Mouse (Mus musculus): ENCODE measurements around the gene Cts8.

Cts8 gene

GRCm38 (mm10) chr13:61255258-61255657, at the start of gene Cts8:
TSS of gene Cts8 (minus strand) at chr13:61255358.
- DNase-seq (ENCODE audit: low spot score) = no peak

DNA sequence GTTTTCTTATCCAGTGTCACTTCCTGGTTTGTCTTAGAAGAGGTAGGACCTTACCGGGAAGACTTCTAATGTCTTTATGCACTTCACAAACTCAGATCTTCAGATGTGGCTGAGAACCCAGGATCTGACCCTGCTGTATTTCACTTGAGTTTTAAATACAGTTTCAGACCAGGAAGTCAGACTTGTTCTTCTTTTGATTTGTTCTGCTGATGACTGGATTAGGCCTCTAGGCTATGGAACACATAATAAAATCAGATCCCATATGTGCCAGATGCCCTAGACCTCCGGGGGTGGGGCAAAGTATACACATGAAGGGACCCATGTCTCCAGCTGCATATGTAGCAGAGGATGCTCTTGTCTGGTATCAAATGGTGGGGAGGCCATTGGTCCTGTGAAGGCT, 33.6 kb upstream of the Cts8 start, which contains the start of gene Gm49398:
Gm49398 (minus strand) TSS at position 101 of the 400 bp plus-strand sequence.
- DNase-seq (ENCODE audit: low spot score) = no peak

DNA sequence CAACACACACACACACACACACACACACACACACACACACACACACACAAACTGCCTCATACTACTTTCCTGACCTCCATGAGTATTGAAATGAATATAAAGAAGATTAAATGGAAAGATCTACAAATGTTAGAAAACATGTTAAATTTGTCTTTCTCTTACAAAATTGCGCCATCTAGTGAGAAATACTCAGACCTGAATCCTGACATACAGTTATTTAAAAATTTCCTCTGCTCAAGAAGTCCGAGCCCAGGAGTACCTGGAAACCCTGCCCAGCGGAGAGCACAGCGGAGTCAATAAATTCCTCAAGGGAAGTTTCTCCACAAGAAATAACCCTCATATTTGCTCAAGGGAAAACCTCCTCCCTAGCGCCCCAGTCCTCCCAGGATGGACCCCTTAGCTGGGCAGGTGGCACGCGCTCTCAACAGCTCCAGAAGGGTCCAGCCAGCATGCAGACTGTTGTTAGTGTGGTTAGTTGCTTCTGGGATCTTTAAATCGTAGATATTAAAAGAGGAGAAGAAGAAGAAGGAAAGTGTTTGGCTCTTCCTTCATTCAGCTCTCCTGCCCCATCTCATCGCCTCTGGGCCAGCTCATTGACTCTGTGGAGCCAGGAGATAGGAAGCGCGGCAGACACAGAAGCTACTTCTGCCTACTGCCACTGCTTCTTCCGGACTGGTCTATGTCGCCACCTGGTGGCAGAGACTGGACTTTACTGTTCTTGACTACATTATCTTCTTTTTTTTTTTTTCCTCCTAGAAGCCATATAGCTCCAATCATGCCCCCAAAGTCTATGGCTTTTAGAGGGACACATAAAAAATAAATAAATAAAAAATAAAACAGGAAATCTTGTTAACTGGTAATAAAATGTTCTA, 13.8 kb downstream of the Cts8 start:
- peak; percentile 16 for DNase-seq (ENCODE audit: low spot score)

DNA sequence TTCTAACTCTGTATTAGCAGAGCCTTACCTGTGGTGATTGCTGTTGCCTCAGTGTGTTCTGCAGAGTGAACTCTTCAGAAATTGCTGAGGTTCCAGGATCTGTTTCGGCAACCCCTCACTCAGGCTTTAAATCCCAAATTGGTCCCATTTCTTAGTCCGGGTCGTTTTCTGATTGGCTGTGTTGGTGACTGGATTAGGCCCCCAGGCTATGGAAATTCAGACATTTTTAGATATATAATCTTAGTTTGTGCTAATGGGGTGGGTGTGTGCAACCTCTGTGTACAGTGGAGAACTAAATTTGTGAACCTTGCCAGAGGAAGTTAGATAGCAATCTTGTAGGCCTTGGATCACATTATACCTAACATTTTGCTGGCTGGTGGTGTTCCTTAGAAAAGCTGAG, 51.8 kb downstream of the Cts8 start, which contains the start of gene Cts6:
Cts6 (minus strand) TSS at position 101 of the 400 bp plus-strand sequence.
- no peak for DNase-seq (ENCODE audit: low spot score)
